Mouse (Mus musculus) forebrain, postnatal 0 days (tissue): Measurements from ENCODE around the gene Lhpp. TPM values are rescaled to one million over a fixed set of nuclear protein-coding genes. Genes with fewer than 3 reads are reported as not detected.

Source experiments
- ATAC-seq: fragments of 200-750 bp; cut with Nextera tagmentation; 2 replicates; pipeline ENCODE4 v1.8.0; 2017; ENCODE audit warnings: mild to moderate bottlenecking, moderate library complexity
- DNase-seq: peaks from one replicate; pipeline ENCODE4 v3.0.0-alpha.2; 2015
- H3K27ac ChIP-seq: fragments of 300-500 bp; sonication (generic); 2 replicates; pipeline ENCODE4 v1.5.1; 2014; ENCODE audit warnings: low read depth, mild to moderate bottlenecking, antibody characterized with exemption, low read length, moderate library complexity, mixed read lengths
- H3K27me3 ChIP-seq: fragments of 300-500 bp; sonication (generic); 2 replicates; pipeline ENCODE4 v1.6.1; 2014; ENCODE audit warnings: mild to moderate bottlenecking, low read length, mixed read lengths; ENCODE audit not compliant: insufficient read depth
- H3K36me3 ChIP-seq: fragments of 300-500 bp; sonication (generic); 2 replicates; pipeline ENCODE4 v1.6.1; 2014; ENCODE audit warnings: mild to moderate bottlenecking, moderate library complexity; ENCODE audit not compliant: insufficient read depth
- H3K4me1 ChIP-seq: fragments of 300-500 bp; sonication (generic); 2 replicates; pipeline ENCODE4 v1.6.1; 2014; ENCODE audit warnings: antibody characterized with exemption; ENCODE audit not compliant: insufficient read depth
- H3K4me2 ChIP-seq: fragments of 300-500 bp; sonication (generic); 2 replicates; pipeline ENCODE4 v1.6.1; 2014; ENCODE audit warnings: low read depth, mild to moderate bottlenecking, moderate library complexity
- H3K4me3 ChIP-seq: fragments of 300-500 bp; sonication (generic); 2 replicates; pipeline ENCODE4 v1.5.1; 2014; ENCODE audit warnings: low read depth, low read length, mixed read lengths
- H3K9ac ChIP-seq: fragments of 300-500 bp; sonication (generic); 2 replicates; pipeline ENCODE4 v1.6.1; 2014; ENCODE audit warnings: mild to moderate bottlenecking
- H3K9me3 ChIP-seq: fragments of 300-500 bp; sonication (generic); 2 replicates; pipeline ENCODE4 v1.6.1; 2016; ENCODE audit warnings: low read length
- CTCF ChIP-seq: sonication (generic); IDR thresholded peaks from 2 replicates; pipeline ENCODE4 v1.5.1; 2016; ENCODE audit warnings: antibody characterized with exemption, control low read depth, low read depth
- WGBS: fragments of 180-500 bp; shearing (Covaris S2); extraction: QIAGEN DNeasy Blood & Tissue Kit; methylation state at CpG from one replicate; pipeline ENCODE4 v1.1.7; 2014; 5-methylcytosine and 5-hydroxymethylcytosine counted together
- polyA plus RNA-seq: library from polyadenylated mRNA; unstranded; fragments of >200 nt; fragmentation: Nextera tagmentation; extraction: Ambion mirVana; gene quantifications from 2 replicates; pipeline ENCODE4 v1.2.1, GENCODE M21; 2015
- total RNA-seq: library from RNA; depleted of rRNA; stranded (reverse); fragments of >200 nt; gene quantifications from 2 replicates; pipeline ENCODE4 v1.2.3, GENCODE M21; 2014

The Lhpp gene
- total and polyA plus RNA-seq, 2 experiments from 2014 or later = 40.7 to 53.8 TPM

- ATAC-seq (peak; percentile 77), DNase-seq (no peak)
- H3K4me2 ChIP-seq = no peak overlapping the region
- TF ChIP-seq CTCF = no peak
- no peaks in the 10 kb centered on the region for H3K4me1 ChIP-seq
- H3K36me3 ChIP-seq = no peaks in the 10 kb centered on the region; the same call in 1 of the 2 replicates
- no peak overlapping the region for H3K27ac ChIP-seq
- WGBS = 32% methylated on average over 5 of the region's 5 CpGs
- no peaks in the 10 kb centered on the region for H3K9me3 ChIP-seq
- no peak overlapping the region for H3K9ac ChIP-seq
- no peak overlapping the region for H3K4me3 ChIP-seq
- no peaks in the 10 kb centered on the region for H3K27me3 ChIP-seq
Measured at GRCm38 (mm10) chr7:132688721-132689120, 78.3 kb downstream of the Lhpp start.

GRCm38 (mm10) chr7:132689722-132690121 lies 79.3 kb downstream of the Lhpp start:
- WGBS = 85% methylated on average over 5 of the region's 5 CpGs
- Histone ChIP-seq H3K27ac (no peak overlapping the region), H3K4me3 (no peak overlapping the region), H3K4me2 (no peak overlapping the region), H3K36me3 (no peaks in the 10 kb centered on the region; the same call in 1 of the 2 replicates), H3K9me3 (no peaks in the 10 kb centered on the region), H3K27me3 (no peaks in the 10 kb centered on the region), H3K4me1 (no peaks in the 10 kb centered on the region), H3K9ac (no peak overlapping the region)
- ATAC-seq (no peak), DNase-seq (no peak)
- no peak for TF ChIP-seq CTCF

- no peak overlapping the region for H3K4me2 ChIP-seq
- WGBS = 93% methylated on average over 14 of the region's 14 CpGs
- TF ChIP-seq CTCF = no peak
- H3K27ac ChIP-seq = no peak overlapping the region
- H3K9ac ChIP-seq = no peak overlapping the region
- no peaks in the 10 kb centered on the region; the same call in 1 of the 2 replicates for H3K36me3 ChIP-seq
- no peak for ATAC-seq
- no peak for DNase-seq
- no peaks in the 10 kb centered on the region for H3K4me1 ChIP-seq
- no peak overlapping the region for H3K4me3 ChIP-seq
- no peaks in the 10 kb centered on the region for H3K27me3 ChIP-seq
- H3K9me3 ChIP-seq = no peaks in the 10 kb centered on the region
Measured at GRCm38 (mm10) chr7:132690716-132691472, 80.5 kb downstream of the Lhpp start.

GRCm38 (mm10) chr7:132692719-132693118 lies 82.3 kb downstream of the Lhpp start:
- H3K9me3 ChIP-seq = no peaks in the 10 kb centered on the region
- no peak overlapping the region for H3K27ac ChIP-seq
- no peak overlapping the region for H3K4me2 ChIP-seq
- ATAC-seq (peak; percentile 54; the same call in 1 of the 2 replicates), DNase-seq (peak; percentile 43)
- no peaks in the 10 kb centered on the region for H3K27me3 ChIP-seq
- TF ChIP-seq CTCF = no peak
- 55% methylated on average over 9 of the region's 9 CpGs for WGBS
- H3K4me1 ChIP-seq = no peaks in the 10 kb centered on the region
- no peaks in the 10 kb centered on the region for H3K36me3 ChIP-seq
- no peak overlapping the region for H3K9ac ChIP-seq
- H3K4me3 ChIP-seq = no peak overlapping the region

- WGBS = 90% methylated on average over 2 of the region's 2 CpGs
- TF ChIP-seq CTCF = no peak
- no peaks in the 10 kb centered on the region for H3K9me3 ChIP-seq
- no peak overlapping the region for H3K9ac ChIP-seq
- H3K4me3 ChIP-seq = no peak overlapping the region
- no peak for ATAC-seq
- H3K27ac ChIP-seq = no peak overlapping the region
- H3K27me3 ChIP-seq = no peaks in the 10 kb centered on the region
- H3K4me1 ChIP-seq = no peaks in the 10 kb centered on the region
- H3K4me2 ChIP-seq = no peak overlapping the region
- H3K36me3 ChIP-seq = no peaks in the 10 kb centered on the region
- DNase-seq = no peak
Measured at GRCm38 (mm10) chr7:132693561-132693960, 83.1 kb downstream of the Lhpp start.

GRCm38 (mm10) chr7:132697258-132697796 lies 86.9 kb downstream of the Lhpp start:
- H3K36me3 ChIP-seq = no peaks in the 10 kb centered on the region
- H3K4me3 ChIP-seq = no peak overlapping the region
- TF ChIP-seq CTCF = no peak
- no peaks in the 10 kb centered on the region for H3K9me3 ChIP-seq
- no peak overlapping the region for H3K9ac ChIP-seq
- H3K27me3 ChIP-seq = no peaks in the 10 kb centered on the region
- WGBS = 80% methylated on average over 8 of the region's 8 CpGs
- no peak overlapping the region for H3K4me2 ChIP-seq
- ATAC-seq (no peak), DNase-seq (no peak)
- H3K4me1 ChIP-seq = no peaks in the 10 kb centered on the region
- no peak overlapping the region for H3K27ac ChIP-seq

GRCm38 (mm10) chr7:132698737-132699136 lies 88.3 kb downstream of the Lhpp start:
- H3K4me3 ChIP-seq = no peak overlapping the region
- no peak for TF ChIP-seq CTCF

More at GRCm38 (mm10) chr7:132698737-132699136, 88.3 kb downstream of the Lhpp start:
- H3K27me3 ChIP-seq = no peaks in the 10 kb centered on the region
- DNase-seq (no peak), ATAC-seq (no peak)
- H3K4me1 ChIP-seq = no peaks in the 10 kb centered on the region
- no peak overlapping the region for H3K4me2 ChIP-seq
- WGBS = 89% methylated on average over 4 of the region's 4 CpGs
- H3K27ac ChIP-seq = no peak overlapping the region
- H3K36me3 ChIP-seq = no peaks in the 10 kb centered on the region
- H3K9me3 ChIP-seq = no peaks in the 10 kb centered on the region
- H3K9ac ChIP-seq = no peak overlapping the region
